Mouse (Mus musculus) neural tube, embryonic 11.5 days (tissue): ENCODE measurements around the gene Mbnl1. TPM values are rescaled to one million over a fixed set of nuclear protein-coding genes. Genes with fewer than 3 reads are reported as not detected.

Experiments
- ATAC-seq: fragments of 200-750 bp; cut with Nextera tagmentation; 2 replicates; pipeline ENCODE4 v1.8.0; 2017; ENCODE audit warnings: moderate number of reproducible peaks, mild to moderate bottlenecking, moderate TSS enrichment, moderate library complexity; ENCODE audit not compliant: insufficient read depth, low FRiP score, low TSS enrichment
- DNase-seq: peaks from one replicate; pipeline ENCODE4 v3.0.0-alpha.2; 2015; ENCODE audit warnings: low spot score
- H3K27ac ChIP-seq: fragments of 300-500 bp; sonication (generic); 2 replicates; pipeline ENCODE4 v1.5.1; 2014; ENCODE audit warnings: low read depth, mild to moderate bottlenecking, low read length
- H3K27me3 ChIP-seq: fragments of 300-500 bp; sonication (generic); 2 replicates; pipeline ENCODE4 v1.6.1; 2014; ENCODE audit warnings: mild to moderate bottlenecking, low read length, mixed read lengths; ENCODE audit not compliant: control insufficient read depth, insufficient read depth
- H3K36me3 ChIP-seq: fragments of 300-500 bp; sonication (generic); 2 replicates; pipeline ENCODE4 v1.6.1; 2014; ENCODE audit warnings: mild to moderate bottlenecking, low read length, moderate library complexity, mixed read lengths; ENCODE audit not compliant: control insufficient read depth, insufficient read depth
- H3K4me1 ChIP-seq: fragments of 300-500 bp; sonication (generic); 2 replicates; pipeline ENCODE4 v1.6.1; 2014; ENCODE audit warnings: low read length, mixed read lengths; ENCODE audit not compliant: control insufficient read depth, insufficient read depth
- H3K4me2 ChIP-seq: fragments of 300-500 bp; sonication (generic); 2 replicates; pipeline ENCODE4 v1.6.1; 2014; ENCODE audit warnings: low read depth, mild to moderate bottlenecking, moderate library complexity
- H3K4me3 ChIP-seq: fragments of 300-500 bp; sonication (generic); 2 replicates; pipeline ENCODE4 v1.5.1; 2014; ENCODE audit warnings: low read depth, low read length
- H3K9ac ChIP-seq: fragments of 300-500 bp; sonication (generic); 2 replicates; pipeline ENCODE4 v1.6.1; 2014; ENCODE audit warnings: mild to moderate bottlenecking, low read length
- H3K9me3 ChIP-seq: fragments of 300-500 bp; sonication (generic); 2 replicates; pipeline ENCODE4 v1.6.1; 2016; ENCODE audit warnings: low read length; ENCODE audit not compliant: control insufficient read depth
- whole genome bisulfite sequencing: fragments of 180-500 bp; shearing (Covaris S2); extraction: QIAGEN DNeasy Blood & Tissue Kit; methylation state at CpG from one replicate; pipeline ENCODE4 v1.1.7; 2014; 5-methylcytosine and 5-hydroxymethylcytosine counted together
- polyA plus RNA-seq: library from polyadenylated mRNA; unstranded; fragments of >200 nt; fragmentation: Nextera tagmentation; extraction: Ambion mirVana; gene quantifications from 2 replicates; pipeline ENCODE4 v1.2.1, GENCODE M21; 2014

The Mbnl1 gene
- polyA plus RNA-seq, 1 experiment from 2014 or later: 57.7 TPM

DNA sequence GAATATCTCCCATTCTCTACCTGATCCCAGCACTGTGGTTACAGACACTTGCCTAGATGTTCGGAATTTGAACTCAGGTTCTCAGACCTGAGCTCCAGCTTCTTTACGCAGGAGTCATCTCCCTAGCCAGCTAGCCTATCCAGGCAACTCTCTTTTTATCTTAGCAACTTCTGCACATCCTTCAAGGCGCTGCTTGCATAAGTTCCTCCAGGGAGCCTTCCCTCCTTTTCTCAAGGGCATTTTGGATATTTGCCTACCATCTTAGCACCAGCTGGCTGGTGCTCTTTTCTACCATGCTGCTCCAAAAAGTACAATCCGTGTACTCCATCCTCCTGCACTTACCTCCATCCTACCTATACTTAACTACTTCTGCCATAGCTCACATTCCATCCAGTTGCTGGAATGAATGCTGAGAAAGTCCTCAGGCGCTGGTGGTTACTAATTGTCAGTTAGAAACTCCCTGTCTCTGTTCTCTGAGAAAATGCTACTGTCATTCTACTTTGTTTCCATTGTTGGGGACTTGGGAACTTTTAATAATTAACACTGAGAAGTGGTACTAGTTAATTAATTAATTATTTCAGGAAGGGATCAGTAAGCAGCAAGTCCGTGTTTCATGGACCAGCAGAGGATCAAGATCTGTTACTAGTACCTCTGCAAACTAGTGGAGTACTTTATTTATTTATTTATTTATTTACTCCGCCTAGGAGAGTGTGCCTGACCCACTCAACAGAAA is 27.3 kb downstream of the Mbnl1 start:
- Histone ChIP-seq H3K27ac (no peak overlapping the region), H3K4me1 (0 out of 2 replicates have a peak, but pooled peaks cover 7% of the 10 kb centered on the region), H3K4me3 (peak overlapping the region; percentile 78), H3K27me3 (no peaks in the 10 kb centered on the region), H3K9ac (peak overlapping the region; percentile 96), H3K9me3 (no peaks in the 10 kb centered on the region), H3K36me3 (no peaks in the 10 kb centered on the region), H3K4me2 (peak overlapping the region; percentile 74)
- DNase-seq: no peak
- no peak for ATAC-seq
- WGBS: 55% methylated on average over 7 of the region's 7 CpGs

DNA sequence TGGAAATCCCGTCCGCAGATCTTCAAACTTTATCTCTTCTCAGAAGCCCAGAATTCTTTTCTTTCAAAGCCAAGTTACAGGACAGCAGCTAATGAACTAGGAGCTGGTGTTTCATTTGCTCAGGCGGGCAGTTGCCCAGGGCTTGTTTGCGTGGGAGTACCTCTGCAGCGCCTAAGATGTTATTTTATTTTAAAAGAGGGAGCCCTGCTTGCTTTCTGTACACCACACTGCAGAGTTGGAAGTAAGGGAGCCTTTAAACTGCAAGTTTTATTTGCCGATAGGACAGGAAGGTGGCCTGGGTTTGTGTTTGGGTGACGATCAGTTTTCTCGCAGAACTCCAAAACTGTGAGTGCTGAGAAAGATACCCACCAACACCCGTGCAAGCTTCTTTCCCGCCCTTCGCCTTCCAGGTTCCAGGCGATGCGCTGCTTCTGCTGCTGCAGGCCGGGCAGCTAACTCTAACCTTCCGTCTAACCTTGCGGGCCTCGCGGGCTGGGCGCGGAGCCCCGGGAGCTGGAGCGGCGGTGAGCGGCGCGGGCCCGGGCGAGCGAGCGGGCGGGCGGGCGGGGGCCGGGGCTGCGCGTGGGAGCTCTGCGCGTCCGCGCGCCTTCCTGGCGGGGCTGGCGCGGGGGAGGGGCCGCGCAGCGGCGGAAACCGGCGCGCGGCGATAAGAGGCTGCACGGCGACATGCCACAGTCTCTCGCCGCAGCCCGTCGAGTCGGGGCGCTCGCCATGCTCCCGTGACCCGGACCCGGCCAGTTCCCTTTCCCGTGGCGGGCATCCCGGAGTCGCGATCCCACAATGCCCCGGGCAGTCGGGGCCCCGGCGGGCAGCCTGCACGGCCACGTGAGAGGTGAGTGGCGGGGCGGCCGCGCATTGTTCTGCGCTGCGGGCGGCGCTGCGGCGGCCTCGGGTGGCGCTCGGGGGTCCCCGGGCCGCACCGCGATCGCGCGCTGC is 28.2 kb downstream of the Mbnl1 start:
- H3K27me3 ChIP-seq: no peaks in the 10 kb centered on the region
- H3K9me3 ChIP-seq: no peaks in the 10 kb centered on the region
- WGBS: 2% methylated on average over 76 of the region's 96 CpGs
- ATAC-seq (peak; percentile 91), DNase-seq (peak; percentile 80)
- peak overlapping the region; percentile 95 for H3K27ac ChIP-seq
- no peaks in the 10 kb centered on the region for H3K36me3 ChIP-seq
- H3K4me1 ChIP-seq: 0 out of 2 replicates have a peak, but pooled peaks cover 7% of the 10 kb centered on the region
- H3K4me2 ChIP-seq: peak overlapping the region; percentile 74
- H3K9ac ChIP-seq: peak overlapping the region; percentile 96
- H3K4me3 ChIP-seq: peak overlapping the region; percentile 78

DNA sequence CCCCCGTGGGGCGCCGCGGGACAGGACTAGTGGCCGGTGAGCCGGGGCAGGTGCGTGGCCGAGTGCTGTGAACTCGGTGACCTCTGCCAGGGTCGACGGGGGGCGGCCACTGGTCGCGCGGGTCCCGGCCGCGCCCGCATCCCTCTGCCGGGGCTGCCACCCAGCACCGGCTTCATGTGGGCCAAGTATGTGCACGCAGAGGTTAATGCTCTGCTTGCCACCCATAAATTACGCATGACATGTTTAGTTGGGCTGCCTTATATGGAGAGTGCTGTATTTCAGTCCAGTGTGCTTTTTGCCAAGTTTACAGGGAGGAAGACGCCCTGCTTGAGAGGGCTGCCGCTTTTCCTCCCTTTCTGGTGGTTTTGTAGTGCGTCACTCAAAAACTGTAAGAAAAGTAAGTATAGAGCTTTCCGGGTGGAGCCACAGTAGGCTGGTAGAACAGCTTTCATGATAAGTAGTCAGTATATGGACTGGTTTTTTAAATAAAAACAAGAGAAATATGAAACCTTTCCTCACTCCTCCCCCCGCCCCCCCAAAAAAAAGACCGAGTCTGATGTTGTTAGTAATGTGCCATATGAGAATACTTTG is 29.0 kb downstream of the Mbnl1 start:
- no peaks in the 10 kb centered on the region for H3K9me3 ChIP-seq
- H3K27ac ChIP-seq: peak overlapping the region; percentile 95
- no peaks in the 10 kb centered on the region for H3K36me3 ChIP-seq
- H3K4me2 ChIP-seq: peak overlapping the region; percentile 74
- H3K4me3 ChIP-seq: peak overlapping the region; percentile 78
- H3K27me3 ChIP-seq: no peaks in the 10 kb centered on the region
- WGBS: 2% methylated on average over 29 of the region's 29 CpGs
- H3K9ac ChIP-seq: peak overlapping the region; percentile 96
- H3K4me1 ChIP-seq: 0 out of 2 replicates have a peak, but pooled peaks cover 7% of the 10 kb centered on the region
- DNase-seq: peak; percentile 58
- peak; percentile 85 for ATAC-seq

DNA sequence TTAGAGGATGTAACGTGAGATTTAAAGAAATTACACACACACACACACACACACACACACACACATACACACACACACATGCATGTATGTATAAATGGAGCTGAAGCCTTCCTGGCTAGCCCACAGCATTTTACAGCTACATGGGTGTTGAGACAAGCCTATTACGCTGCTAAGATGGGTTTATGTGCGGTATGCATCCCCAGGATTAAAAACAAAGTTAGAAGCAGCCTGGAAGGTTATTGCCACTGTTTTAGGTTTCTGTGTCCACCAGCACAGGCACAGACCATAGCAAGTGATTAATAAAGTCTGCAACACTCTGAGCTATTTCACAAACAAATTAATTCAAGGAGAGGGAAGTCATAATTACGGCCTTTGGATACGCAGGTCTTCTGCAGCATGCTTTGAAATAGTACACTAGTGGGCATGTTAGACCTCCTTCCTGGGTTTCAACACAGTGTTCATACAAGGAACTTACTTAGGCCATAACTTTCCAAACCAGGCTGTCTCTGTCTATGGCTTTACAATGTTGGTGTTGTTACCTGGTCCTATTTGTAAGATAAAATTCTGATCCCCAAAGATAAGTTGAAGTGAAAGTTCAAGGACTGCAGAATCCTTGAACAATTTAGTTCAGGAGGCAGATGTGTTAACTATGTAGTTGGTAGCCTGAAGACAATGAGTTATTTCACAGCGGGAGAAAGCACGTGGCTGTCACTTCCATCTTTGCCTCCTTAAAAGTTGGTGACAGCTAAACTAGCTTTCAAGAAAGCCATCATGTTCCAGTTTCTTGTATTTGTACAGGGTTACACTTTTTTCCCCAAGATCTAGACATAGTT is 29.7 kb downstream of the Mbnl1 start:
- Histone ChIP-seq H3K27me3 (no peaks in the 10 kb centered on the region), H3K4me2 (peak overlapping the region; percentile 74), H3K27ac (no peak overlapping the region), H3K4me3 (peak overlapping the region; percentile 78), H3K4me1 (0 out of 2 replicates have a peak, but pooled peaks cover 7% of the 10 kb centered on the region), H3K9me3 (no peaks in the 10 kb centered on the region), H3K9ac (peak overlapping the region; percentile 96), H3K36me3 (no peaks in the 10 kb centered on the region)
- ATAC-seq: no peak
- DNase-seq: peak; percentile 30
- WGBS: 42% methylated on average over 7 of the region's 7 CpGs

DNA sequence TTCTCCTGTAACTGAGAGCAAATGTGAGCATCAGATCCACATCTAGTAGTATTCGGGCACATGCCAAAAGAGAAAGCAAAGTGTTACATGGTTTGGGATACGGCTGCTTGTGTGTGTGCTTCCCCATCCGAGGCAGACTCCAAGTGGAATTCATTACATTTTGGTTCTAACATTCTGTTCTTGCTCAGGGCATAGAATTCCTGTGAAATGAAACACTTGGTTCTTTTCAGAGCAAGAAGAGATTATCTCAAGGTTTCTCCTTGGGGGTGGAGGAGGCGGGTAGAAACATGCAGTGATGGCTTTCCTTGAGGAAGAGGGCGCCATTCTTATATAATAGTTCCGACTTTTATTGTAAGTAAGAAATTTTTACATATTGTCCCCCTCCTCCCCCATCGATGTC is 30.6 kb downstream of the Mbnl1 start:
- Histone ChIP-seq H3K4me3 (no peak overlapping the region), H3K9me3 (no peaks in the 10 kb centered on the region), H3K36me3 (no peaks in the 10 kb centered on the region), H3K27me3 (no peaks in the 10 kb centered on the region), H3K9ac (no peak overlapping the region), H3K4me1 (0 out of 2 replicates have a peak, but pooled peaks cover 7% of the 10 kb centered on the region), H3K4me2 (no peak overlapping the region), H3K27ac (no peak overlapping the region)
- ATAC-seq (no peak), DNase-seq (no peak)
- 76% methylated on average over 7 of the region's 7 CpGs for WGBS

DNA sequence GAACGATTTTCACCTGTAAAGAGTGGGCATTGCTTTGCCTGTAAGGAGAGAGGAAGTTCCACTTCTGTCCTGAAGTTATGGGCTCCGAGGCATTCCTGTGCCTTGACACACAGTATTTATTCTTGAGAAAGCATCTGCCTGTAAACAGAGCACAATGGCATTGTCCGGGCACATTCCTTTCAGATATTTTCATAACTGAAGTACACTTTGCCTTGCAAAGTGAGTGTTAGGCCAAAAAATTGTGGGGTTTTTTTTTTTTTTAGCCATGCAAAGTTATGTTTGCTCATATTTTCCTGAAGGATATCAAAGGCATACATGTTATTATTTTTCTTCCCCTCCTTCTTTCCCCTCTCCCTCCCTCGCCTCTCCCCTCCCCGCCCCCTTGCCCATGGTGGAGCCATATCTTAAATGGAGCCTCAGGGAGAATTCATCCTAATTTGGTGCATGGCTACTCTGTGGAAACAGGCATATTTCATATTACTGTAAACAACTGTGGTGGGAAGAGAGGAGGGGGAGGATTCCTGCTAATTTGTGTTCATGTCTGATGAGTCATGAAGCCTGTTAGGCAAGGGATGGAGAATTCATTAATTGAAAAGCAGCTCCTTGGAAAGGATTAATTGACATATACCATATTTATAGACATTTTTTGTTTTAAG is 32.3 kb downstream of the Mbnl1 start:
- 80% methylated on average over 5 of the region's 5 CpGs for WGBS
- ATAC-seq: no peak
- H3K4me1 ChIP-seq: 0 out of 2 replicates have a peak, but pooled peaks cover 7% of the 10 kb centered on the region
- no peaks in the 10 kb centered on the region for H3K27me3 ChIP-seq
- no peak overlapping the region for H3K27ac ChIP-seq
- H3K4me3 ChIP-seq: no peak overlapping the region
- DNase-seq: no peak
- no peaks in the 10 kb centered on the region for H3K9me3 ChIP-seq
- H3K36me3 ChIP-seq: no peaks in the 10 kb centered on the region
- H3K4me2 ChIP-seq: no peak overlapping the region
- no peak overlapping the region for H3K9ac ChIP-seq

DNA sequence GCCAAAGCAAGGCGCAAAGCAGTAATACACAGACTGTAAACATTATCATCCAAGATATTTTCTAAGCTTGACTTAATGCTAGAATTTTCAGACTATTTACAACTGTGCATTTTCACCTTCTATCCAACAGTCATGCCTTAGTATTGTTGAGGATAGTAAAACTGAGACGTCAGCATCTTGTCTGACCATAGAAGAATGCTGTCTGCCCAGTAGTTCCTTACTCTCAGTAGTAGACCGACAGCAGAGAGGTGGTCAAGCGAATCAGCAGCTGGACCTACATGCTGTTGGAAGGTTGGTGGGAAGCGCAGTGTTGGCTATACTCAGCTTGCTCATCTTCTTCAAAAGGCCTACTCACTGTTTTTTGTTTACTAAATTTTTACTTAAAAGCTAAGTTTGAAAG is 34.2 kb downstream of the Mbnl1 start:
- Histone ChIP-seq H3K9me3 (no peaks in the 10 kb centered on the region), H3K36me3 (no peaks in the 10 kb centered on the region), H3K27me3 (no peaks in the 10 kb centered on the region), H3K9ac (no peak overlapping the region), H3K4me3 (no peak overlapping the region), H3K4me2 (no peak overlapping the region), H3K27ac (no peak overlapping the region), H3K4me1 (0 out of 2 replicates have a peak, but pooled peaks cover 7% of the 10 kb centered on the region)
- 86% methylated on average over 5 of the region's 5 CpGs for WGBS
- no peak for ATAC-seq
- no peak for DNase-seq
